Mouse (Mus musculus): ENCODE data around the gene Itga1. TPM values are rescaled to one million over a fixed set of nuclear protein-coding genes. Genes with fewer than 3 reads are reported as not detected.

Itga1 gene
- total RNA-seq, 2 experiments from 2014 or later = 12.3 to 14.1 TPM

GRCm38 (mm10) chr13:114992260-114993014 lies 109.3 kb downstream of the Itga1 start:
- DNase-seq (ENCODE audit: low spot score in 2 of 2) = peak in 1 of 2 experiments; percentile 17

- DNase-seq (ENCODE audit: low spot score in 2 of 2) = no peak
Measured at GRCm38 (mm10) chr13:114987668-114988067, 114.1 kb downstream of the Itga1 start.

- DNase-seq (ENCODE audit: low spot score in 2 of 2) = no peak
Measured at GRCm38 (mm10) chr13:114987161-114987560, 114.6 kb downstream of the Itga1 start.

GRCm38 (mm10) chr13:114984658-114985057 lies 117.1 kb downstream of the Itga1 start:
- no peak for DNase-seq (ENCODE audit: low spot score in 2 of 2)

GRCm38 (mm10) chr13:114983116-114983515 lies 118.6 kb downstream of the Itga1 start:
- DNase-seq (ENCODE audit: low spot score in 2 of 2) = no peak

GRCm38 (mm10) chr13:114980831-114981419 lies 120.8 kb downstream of the Itga1 start:
- DNase-seq (ENCODE audit: low spot score in 2 of 2) = no peak

- no peak for DNase-seq (ENCODE audit: low spot score in 2 of 2)
Measured at GRCm38 (mm10) chr13:114974484-114975042, 127.2 kb downstream of the Itga1 start.

GRCm38 (mm10) chr13:114971905-114972304 lies 129.9 kb downstream of the Itga1 start:
- no peak for DNase-seq (ENCODE audit: low spot score in 2 of 2)

- DNase-seq (ENCODE audit: low spot score in 2 of 2) = peak; percentile 87 to 88
Measured at GRCm38 (mm10) chr13:114964233-114964632, 137.5 kb downstream of the Itga1 start.

GRCm38 (mm10) chr13:114954516-114954915 lies 147.2 kb downstream of the Itga1 start:
- DNase-seq (ENCODE audit: low spot score in 2 of 2) = no peak

GRCm38 (mm10) chr13:114933541-114933940 lies 168.2 kb downstream of the Itga1 start:
- DNase-seq (ENCODE audit: low spot score in 2 of 2) = no peak

GRCm38 (mm10) chr13:114931775-114932294 lies 169.9 kb downstream of the Itga1 start, which contains the start of gene Itga2:
Gene Itga2, minus strand, starts transcription at chr13:114932100.
- DNase-seq (ENCODE audit: low spot score in 2 of 2) = peak; percentile 35 to 62

- DNase-seq (ENCODE audit: low spot score in 2 of 2) = peak; percentile 9 to 20
Measured at GRCm38 (mm10) chr13:114930996-114931649, 170.6 kb downstream of the Itga1 start.

GRCm38 (mm10) chr13:114924785-114925184 lies 177.0 kb downstream of the Itga1 start:
- DNase-seq (ENCODE audit: low spot score in 2 of 2) = no peak

- DNase-seq (ENCODE audit: low spot score in 2 of 2) = peak; percentile 25 to 47
Measured at GRCm38 (mm10) chr13:114923331-114923730, 178.4 kb downstream of the Itga1 start.

GRCm38 (mm10) chr13:114915767-114916166 lies 186.0 kb downstream of the Itga1 start:
- DNase-seq (ENCODE audit: low spot score in 2 of 2) = no peak

GRCm38 (mm10) chr13:114914963-114915362 lies 186.8 kb downstream of the Itga1 start:
- no peak for DNase-seq (ENCODE audit: low spot score in 2 of 2)

- DNase-seq (ENCODE audit: low spot score in 2 of 2) = no peak
Measured at GRCm38 (mm10) chr13:114914559-114914958, 187.2 kb downstream of the Itga1 start.

GRCm38 (mm10) chr13:114910629-114911028 lies 191.1 kb downstream of the Itga1 start:
- no peak for DNase-seq (ENCODE audit: low spot score in 2 of 2)

- no peak for DNase-seq (ENCODE audit: low spot score in 2 of 2)
Measured at GRCm38 (mm10) chr13:114909514-114909913, 192.2 kb downstream of the Itga1 start.

- no peak for DNase-seq (ENCODE audit: low spot score in 2 of 2)
Measured at GRCm38 (mm10) chr13:114907876-114908275, 193.9 kb downstream of the Itga1 start.
